8 mouse cellular contexts compared by ENCODE assay signal in the genomic region with DNA sequence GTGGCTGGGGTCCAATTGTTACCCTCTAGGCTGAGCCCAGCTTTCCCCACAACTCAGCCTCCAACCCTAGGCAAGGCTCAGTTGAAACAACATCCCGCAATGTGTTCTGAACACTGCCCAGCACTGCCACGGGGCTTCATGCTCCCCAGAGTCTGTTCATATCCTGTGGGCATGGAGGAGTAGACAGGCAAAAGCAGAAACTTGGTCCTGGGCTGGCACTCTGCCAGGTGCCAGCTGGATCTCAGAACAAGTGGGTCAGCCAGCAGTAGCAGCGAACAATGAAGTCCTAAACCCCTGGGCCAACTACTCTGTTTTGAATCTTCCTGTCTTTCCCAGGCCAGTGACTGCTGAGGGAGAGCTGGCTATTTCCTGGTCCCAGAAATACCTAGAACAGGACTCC. TPM values are rescaled to one million over a fixed set of nuclear protein-coding genes. Genes with fewer than 3 reads are reported as not detected.
DNase-seq lines count a peak whose midpoint lies in the region; ATAC-seq and TF ChIP-seq lines count a peak whose summit lies in the region.

No protein-coding gene starts in this region.

- no peaks in the 10 kb centered on the region; the same call in none of the 2 replicates for H3K36me3 ChIP-seq in embryonic facial prominence, embryonic 11.5 days (replicated peaks; ENCODE audit: control insufficient read depth, insufficient read depth, low read depth, low read length)
- peaks cover 42% of the 10 kb centered on the region; the same call in 1 of the 2 replicates for H3K36me3 ChIP-seq in kidney, embryonic 14.5 days (ENCODE audit: control insufficient read depth, insufficient read depth, low read length)

- TF ChIP-seq CTCF in layer of hippocampus, adult 2 months (conservative IDR thresholded peaks at IDR 0.05): no peak

- ATAC-seq in embryonic facial prominence, embryonic 11.5 days (replicated peaks; ENCODE audit: insufficient number of reproducible peaks, low FRiP score, low TSS enrichment, low read depth): no peak
- no peak for ATAC-seq in kidney, embryonic 14.5 days (ENCODE audit: low FRiP score, low TSS enrichment)
- no peak for ATAC-seq in activated CD4-positive, CD25-positive, alpha-beta regulatory T cell, adult 4 months

- H3K9ac ChIP-seq in embryonic facial prominence, embryonic 11.5 days (replicated peaks; ENCODE audit: low read length): no peak overlapping the region
- H3K9ac ChIP-seq in kidney, embryonic 14.5 days (ENCODE audit: low read depth, low read length): no peak overlapping the region

- H3K4me2 ChIP-seq in embryonic facial prominence, embryonic 11.5 days (ENCODE audit: low read depth, low read length): no peak overlapping the region
- no peak overlapping the region for H3K4me2 ChIP-seq in kidney, embryonic 14.5 days (replicated peaks; ENCODE audit: low read depth, low read length)

- no peaks in the 10 kb centered on the region for H3K9me3 ChIP-seq in embryonic facial prominence, embryonic 11.5 days (replicated peaks; ENCODE audit: control insufficient read depth, low read length)
- H3K9me3 ChIP-seq in kidney, embryonic 14.5 days (ENCODE audit: control insufficient read depth, low read length): no peaks in the 10 kb centered on the region

- H3K4me1 ChIP-seq in embryonic facial prominence, embryonic 11.5 days (ENCODE audit: control insufficient read depth, insufficient read depth, low read length): no peaks in the 10 kb centered on the region
- no peaks in the 10 kb centered on the region for H3K4me1 ChIP-seq in kidney, embryonic 14.5 days (ENCODE audit: control insufficient read depth, insufficient read depth, low read length)

- no peak overlapping the region for H3K4me3 ChIP-seq in layer of hippocampus, adult 2 months
- H3K4me3 ChIP-seq in embryonic facial prominence, embryonic 11.5 days (ENCODE audit: low read depth, low read length): no peak overlapping the region
- H3K4me3 ChIP-seq in kidney, embryonic 14.5 days (ENCODE audit: low read length): no peak overlapping the region

- H3K27ac ChIP-seq in layer of hippocampus, adult 2 months: peak overlapping the region; percentile 52; the same call in 1 of the 2 replicates
- H3K27ac ChIP-seq in embryonic facial prominence, embryonic 11.5 days (replicated peaks; ENCODE audit: low read depth, low read length): 0 out of 2 replicates have a peak overlapping the region, but pooled peaks have one; percentile 10
- H3K27ac ChIP-seq in kidney, embryonic 14.5 days (ENCODE audit: low read depth, low read length): 0 out of 2 replicates have a peak overlapping the region, but pooled peaks have one; percentile 53

- peak in 1 of 2 experiments; percentile 32 for DNase-seq in layer of hippocampus, adult 2 months (ENCODE audit: low spot score in 2 of 2)
- DNase-seq in layer of hippocampus, adult 9-10 months (ENCODE audit: low spot score): no peak
- peak; percentile 81 for DNase-seq in Muller cell, postnatal 12 days (ENCODE audit: inconsistent ontology term)
- no peak for DNase-seq in embryonic facial prominence, embryonic 11.5 days (ENCODE audit: low spot score)
- DNase-seq in right cerebral cortex, postnatal 14 days: peak; percentile 61
- no peak for DNase-seq in urinary bladder, adult 2 months (ENCODE audit: low spot score)

- H3K27me3 ChIP-seq in embryonic facial prominence, embryonic 11.5 days (ENCODE audit: control insufficient read depth, insufficient read depth, low read length): no peaks in the 10 kb centered on the region
- no peaks in the 10 kb centered on the region for H3K27me3 ChIP-seq in kidney, embryonic 14.5 days (ENCODE audit: control insufficient read depth, insufficient read depth, low read length)

- WGBS in embryonic facial prominence, embryonic 11.5 days: 89% methylated on average over 3 of the region's 3 CpGs
- WGBS in kidney, embryonic 14.5 days: 73% methylated on average over 3 of the region's 3 CpGs

RNA-seq across cellular contexts. Expression of a gene that starts 8.6 kb away (rescaled TPM):
- total RNA-seq in layer of hippocampus, adult 2 months (2021): 10 to 100 TPM; 11.8 to 14.0 TPM
- 2.9 and 3.7 TPM in 2 replicates for polyA plus RNA-seq in embryonic facial prominence, embryonic 11.5 days (2014; fragmentation: Nextera tagmentation; extraction: Ambion mirVana)
- 11.7 and 15.6 TPM in 2 replicates for polyA plus RNA-seq in kidney, embryonic 14.5 days (2014; fragmentation: Nextera tagmentation; extraction: Ambion mirVana)
- 10 to 100 TPM; 25.5 to 33.2 TPM for polyA plus RNA-seq in activated CD4-positive, CD25-positive, alpha-beta regulatory T cell, adult 4 months (2017; shearing (Covaris generic))
- 22.3 and 23.4 TPM in 2 replicates for polyA plus RNA-seq in urinary bladder, adult 2 months (2012; rRNA removed)

RNA-seq across cellular contexts. Expression of a gene that starts 40.4 kb away (rescaled TPM):
- 10 to 100 TPM; 18.3 to 20.3 TPM for total RNA-seq in layer of hippocampus, adult 2 months (2021)
- polyA plus RNA-seq in embryonic facial prominence, embryonic 11.5 days (2014; fragmentation: Nextera tagmentation; extraction: Ambion mirVana): 5.2 and 5.9 TPM in 2 replicates
- 5.0 and 8.9 TPM in 2 replicates for polyA plus RNA-seq in kidney, embryonic 14.5 days (2014; fragmentation: Nextera tagmentation; extraction: Ambion mirVana)
- 1 to 10 TPM; 7.0 to 9.3 TPM for polyA plus RNA-seq in activated CD4-positive, CD25-positive, alpha-beta regulatory T cell, adult 4 months (2017; shearing (Covaris generic))
- 15.7 and 16.6 TPM in 2 replicates for polyA plus RNA-seq in urinary bladder, adult 2 months (2012; rRNA removed)

Comparison
In these comparisons a context has a peak if more than half of its experiments do, and no peak if none do; other contexts are left out.
1. DNase-seq: peak in Muller cell, postnatal 12 days (single experiment) and right cerebral cortex, postnatal 14 days (single experiment); none in layer of hippocampus, adult 9-10 months (single experiment), embryonic facial prominence, embryonic 11.5 days (single experiment) and urinary bladder, adult 2 months (single experiment).
2. Peak in every context shown above with its lines, with median percentiles within 50 percentile points of each other: H3K27ac ChIP-seq.